Mouse (Mus musculus) testis, adult 2 months (tissue): ENCODE measurements at regions not wholly inside any gene's neighbourhood (a gene's known extent, or its start where the extent isn't known, plus 50 kb on each side); places are given as distances from the start of the nearest gene placed in this dataset.

ENCODE experiments used
- H3K27ac ChIP-seq: fragments of 200-500 bp; 2 replicates; pipeline ENCODE4 v1.5.1; 2012; ENCODE audit warnings: low read depth, low read length; ENCODE audit not compliant: control insufficient read depth, insufficient read depth
- H3K27me3 ChIP-seq: fragments of 200-500 bp; 2 replicates; pipeline ENCODE4 v1.6.1; 2012; ENCODE audit warnings: mild to moderate bottlenecking, low read length, moderate library complexity; ENCODE audit not compliant: control insufficient read depth, insufficient read depth
- H3K36me3 ChIP-seq: fragments of 200-500 bp; 2 replicates; pipeline ENCODE4 v1.6.1; 2012; ENCODE audit warnings: mild to moderate bottlenecking, low read length; ENCODE audit not compliant: control insufficient read depth, insufficient read depth
- H3K4me1 ChIP-seq: fragments of 200-500 bp; 2 replicates; pipeline ENCODE4 v1.6.1; 2012; ENCODE audit warnings: low read length; ENCODE audit not compliant: control insufficient read depth, insufficient read depth
- H3K4me3 ChIP-seq: fragments of 200-500 bp; 2 replicates; pipeline ENCODE4 v1.5.1; 2012; ENCODE audit warnings: low read depth, mild to moderate bottlenecking, low read length, moderate library complexity, mixed read lengths; ENCODE audit not compliant: control insufficient read depth
- CTCF ChIP-seq: fragments of 200-500 bp; IDR thresholded peaks from 2 replicates; pipeline ENCODE4 v1.5.1; 2012; ENCODE audit warnings: low read depth, mild to moderate bottlenecking, inconsistent platforms, low read length, moderate library complexity; ENCODE audit not compliant: control insufficient read depth, insufficient read depth, insufficient replicate concordance
- POLR2A ChIP-seq: fragments of 200-500 bp; IDR thresholded peaks from 2 replicates; pipeline ENCODE4 v1.6.1; 2012; ENCODE audit warnings: low read depth, mild to moderate bottlenecking, inconsistent platforms, low read length, moderate library complexity; ENCODE audit not compliant: control insufficient read depth

DNA sequence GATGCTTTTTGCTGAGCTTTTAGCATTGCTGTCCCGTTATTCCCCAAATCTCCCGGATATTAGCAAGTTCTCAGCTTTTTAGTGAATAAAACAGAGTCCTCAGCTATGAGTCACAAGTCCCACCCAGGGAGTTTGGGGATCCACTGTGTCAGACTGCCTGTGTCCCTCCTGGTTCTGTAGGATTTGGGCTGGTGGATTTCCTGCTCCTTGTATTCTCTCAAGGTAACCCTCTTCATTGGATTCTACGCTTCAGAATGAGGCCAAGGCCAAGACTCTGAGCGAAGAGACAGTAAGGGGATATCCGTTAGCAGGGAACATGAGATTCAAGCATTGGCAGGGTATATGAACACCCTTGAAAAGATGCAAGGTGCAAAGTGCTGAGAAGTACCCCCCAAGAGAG lies 90.9 kb upstream of the Myocd start:
- Histone ChIP-seq H3K27ac (no peak overlapping the region), H3K36me3 (no peaks in the 10 kb centered on the region), H3K4me3 (no peak overlapping the region), H3K4me1 (no peaks in the 10 kb centered on the region; the same call in 1 of the 2 replicates), H3K27me3 (no peaks in the 10 kb centered on the region)
- TF ChIP-seq CTCF (no peak), POLR2A (no peak)

GRCm38 (mm10) chr11:65358908-65359307 lies 89.1 kb upstream of the Myocd start:
- Histone ChIP-seq H3K27me3 (no peaks in the 10 kb centered on the region), H3K4me3 (no peak overlapping the region), H3K4me1 (no peaks in the 10 kb centered on the region), H3K27ac (no peak overlapping the region), H3K36me3 (no peaks in the 10 kb centered on the region)
- no peak for TF ChIP-seq POLR2A
- no peak for TF ChIP-seq CTCF

- Histone ChIP-seq H3K36me3 (no peaks in the 10 kb centered on the region), H3K27ac (no peak overlapping the region), H3K4me3 (no peak overlapping the region), H3K4me1 (no peaks in the 10 kb centered on the region), H3K27me3 (no peaks in the 10 kb centered on the region)
- TF ChIP-seq POLR2A = no peak
- no peak for TF ChIP-seq CTCF
Observed at GRCm38 (mm10) chr11:65352516-65352915, 82.7 kb upstream of the Myocd start.

DNA sequence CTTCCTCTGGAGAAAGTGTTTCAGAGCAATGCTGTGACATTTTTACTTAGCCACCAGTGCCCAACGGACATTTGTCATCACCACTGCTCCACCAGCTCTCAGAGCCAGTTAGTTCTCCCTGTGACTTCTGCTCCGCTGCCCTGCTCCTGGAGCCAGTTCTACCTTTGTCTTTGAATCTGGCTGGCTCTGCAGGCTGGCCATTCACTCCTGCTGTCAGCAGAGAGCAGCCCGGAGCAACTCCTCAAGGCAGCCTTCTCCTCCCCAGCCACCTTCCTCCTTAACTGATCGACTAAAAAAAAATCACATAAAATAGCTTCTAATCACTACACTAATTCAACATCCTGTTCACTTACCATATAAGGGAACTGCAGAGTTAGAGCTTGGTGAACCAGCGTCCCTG lies 79.2 kb upstream of the Myocd start:
- Histone ChIP-seq H3K36me3 (no peaks in the 10 kb centered on the region), H3K27me3 (no peaks in the 10 kb centered on the region), H3K4me3 (no peak overlapping the region), H3K27ac (no peak overlapping the region), H3K4me1 (no peaks in the 10 kb centered on the region)
- TF ChIP-seq CTCF (peak; percentile 16; the same call in 1 of the 2 replicates), POLR2A (no peak)

DNA sequence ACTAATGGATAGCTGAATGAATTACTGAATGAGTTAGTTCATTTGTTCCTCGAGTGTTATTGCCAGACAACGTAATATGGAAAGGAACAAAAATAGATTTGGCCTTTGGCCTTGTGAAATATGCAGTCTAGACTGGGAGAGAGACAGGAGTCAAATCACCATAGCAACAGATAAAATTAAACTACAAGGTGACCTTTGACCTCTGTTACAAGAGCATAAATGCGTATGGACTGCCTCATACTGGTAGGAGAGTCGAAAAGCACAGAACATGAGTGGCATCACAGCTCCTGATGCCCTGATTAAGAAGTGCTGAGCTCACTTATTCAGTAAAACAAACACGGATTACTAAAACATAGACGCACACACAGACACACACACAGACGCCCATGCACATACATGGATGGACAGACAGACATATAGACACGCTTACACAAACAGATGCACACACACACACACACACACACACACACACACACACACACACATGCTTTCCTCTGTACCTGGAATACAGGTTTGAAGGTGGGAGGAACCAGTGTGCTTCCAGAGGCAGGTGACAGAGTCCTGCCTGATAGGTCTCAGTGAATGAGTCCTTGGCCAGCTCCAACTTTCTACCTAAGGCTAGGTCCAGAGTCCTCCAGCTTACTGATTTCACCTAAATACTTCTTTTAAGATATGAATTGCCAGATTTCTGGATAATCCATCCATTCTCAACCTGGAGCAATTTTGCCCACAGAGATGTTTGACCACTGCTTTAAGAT lies 72.1 kb upstream of the Myocd start:
- no peak overlapping the region for H3K27ac ChIP-seq
- no peaks in the 10 kb centered on the region for H3K27me3 ChIP-seq
- no peaks in the 10 kb centered on the region for H3K36me3 ChIP-seq
- H3K4me3 ChIP-seq = no peak overlapping the region
- no peaks in the 10 kb centered on the region for H3K4me1 ChIP-seq
- no peak for TF ChIP-seq CTCF
- no peak for TF ChIP-seq POLR2A

DNA sequence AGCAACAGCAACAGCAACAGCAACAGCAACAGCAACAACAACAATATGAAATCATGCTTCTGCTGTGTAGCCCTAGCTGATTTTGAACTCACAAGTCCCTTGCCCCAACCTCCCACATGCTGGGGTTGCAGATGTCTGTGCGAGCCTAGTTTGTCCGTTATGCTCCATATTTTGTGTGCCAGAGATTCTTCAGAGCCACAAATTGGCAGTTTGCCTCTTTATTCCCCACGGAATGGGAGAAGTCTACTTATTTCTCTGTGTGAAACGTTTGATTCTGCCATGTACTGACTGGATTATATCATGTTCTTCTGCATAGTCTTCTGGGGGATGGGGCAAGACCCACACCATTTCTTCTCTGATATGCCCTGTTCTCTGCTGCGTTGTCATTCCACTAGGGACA lies 64.5 kb upstream of the Myocd start:
- no peak overlapping the region for H3K4me3 ChIP-seq
- no peaks in the 10 kb centered on the region for H3K36me3 ChIP-seq
- no peaks in the 10 kb centered on the region for H3K27me3 ChIP-seq
- H3K4me1 ChIP-seq = no peaks in the 10 kb centered on the region
- no peak for TF ChIP-seq POLR2A
- TF ChIP-seq CTCF = no peak
- no peak overlapping the region for H3K27ac ChIP-seq

DNA sequence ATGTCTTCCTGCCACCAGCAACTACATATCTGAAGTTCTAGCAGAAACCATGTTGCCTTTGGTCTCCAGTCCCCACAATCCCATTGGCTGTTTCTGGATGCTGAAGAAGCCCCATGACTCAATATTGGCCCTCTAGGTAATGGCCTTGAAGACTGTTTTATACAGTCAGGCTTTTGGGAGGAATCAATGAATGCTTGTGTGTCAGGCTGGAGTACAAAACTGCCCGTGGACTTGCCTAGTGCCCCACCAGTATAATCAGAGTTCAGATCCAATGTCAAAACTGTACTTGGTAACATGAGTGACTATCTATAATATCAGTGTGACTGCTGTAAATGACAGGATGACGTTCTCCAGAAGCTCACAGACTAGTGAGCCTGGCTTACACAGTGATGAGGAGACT lies 63.3 kb upstream of the Myocd start:
- Histone ChIP-seq H3K27ac (no peak overlapping the region), H3K4me3 (no peak overlapping the region), H3K36me3 (no peaks in the 10 kb centered on the region), H3K4me1 (no peaks in the 10 kb centered on the region), H3K27me3 (no peaks in the 10 kb centered on the region)
- no peak for TF ChIP-seq CTCF
- no peak for TF ChIP-seq POLR2A
